Mouse (Mus musculus) adrenal gland, adult 10 weeks (tissue): Measurements from ENCODE around the gene Tent5a. TPM values are rescaled to one million over a fixed set of nuclear protein-coding genes. Genes with fewer than 3 reads are reported as not detected.

ENCODE experiments used
- polyA plus RNA-seq: library from polyadenylated mRNA; stranded (reverse); fragments of 350-450 nt; fragmentation: Illumina TruSeq; extraction: RNeasy Lipid Tissue Mini Kit (QIAGEN cat#74804); gene quantifications from one replicate; pipeline ENCODE4 v1.2.3, GENCODE M21; 2014; ENCODE audit warnings: low read depth, low replicate concordance

Tent5a gene
- polyA plus RNA-seq: 35.1 TPM

GRCm38 (mm10) chr9:85327242-85328211, at the start of gene Tent5a:
Tent5a (minus strand) TSS chr9:85327348.

DNA sequence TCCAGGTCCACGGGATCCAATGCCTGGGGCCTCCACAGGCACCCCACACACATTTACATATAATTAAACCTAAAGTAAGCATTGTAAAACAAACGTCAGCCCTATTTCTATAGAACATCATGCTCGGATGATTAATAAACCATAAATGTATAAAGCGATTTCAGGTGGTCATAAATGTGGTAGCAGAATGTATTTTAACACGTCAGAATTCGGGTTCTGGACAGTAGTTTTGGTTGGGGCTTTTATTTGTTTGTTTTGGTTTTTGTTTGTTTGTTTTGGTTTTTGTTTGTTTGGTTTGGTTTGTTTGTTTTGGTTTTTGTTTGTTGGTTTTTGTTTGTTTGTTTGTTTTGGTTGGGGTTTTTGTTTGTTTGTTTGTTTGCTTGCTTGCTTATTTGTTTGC, 14.7 kb downstream of the Tent5a start, which contains the start of gene Gm11114:
TSS of gene Gm11114 (plus strand) at position 301 of the 400 bp plus-strand sequence.

Other genes starting within 250 kb of the Tent5a start
- not detected for gene Gm11114, start 14.6 kb downstream of the Tent5a start, polyA plus RNA-seq